Mouse (Mus musculus) liver, postnatal 0 days (tissue): ENCODE results near the gene Wdr95.

Experiments
- CTCF ChIP-seq: sonication (generic); IDR thresholded peaks from 2 replicates; pipeline ENCODE4 v1.5.1; 2016; ENCODE audit warnings: antibody characterized with exemption, low read depth
- EP300 ChIP-seq: IDR thresholded peaks from 2 replicates; pipeline ENCODE4 v1.6.1; 2016; ENCODE audit warnings: antibody characterized with exemption, low read depth, mild to moderate bottlenecking

GRCm38 (mm10) chr5:149587327-149587895 lies 58.9 kb downstream of the Wdr95 start:
- TF ChIP-seq CTCF = no peak
- no peak for TF ChIP-seq EP300
